Mouse (Mus musculus): ENCODE data around the gene Map10. TPM values are rescaled to one million over a fixed set of nuclear protein-coding genes. Genes with fewer than 3 reads are reported as not detected.

Map10 gene
- polyA plus RNA-seq, 1 experiment, result 1.8 TPM

DNA sequence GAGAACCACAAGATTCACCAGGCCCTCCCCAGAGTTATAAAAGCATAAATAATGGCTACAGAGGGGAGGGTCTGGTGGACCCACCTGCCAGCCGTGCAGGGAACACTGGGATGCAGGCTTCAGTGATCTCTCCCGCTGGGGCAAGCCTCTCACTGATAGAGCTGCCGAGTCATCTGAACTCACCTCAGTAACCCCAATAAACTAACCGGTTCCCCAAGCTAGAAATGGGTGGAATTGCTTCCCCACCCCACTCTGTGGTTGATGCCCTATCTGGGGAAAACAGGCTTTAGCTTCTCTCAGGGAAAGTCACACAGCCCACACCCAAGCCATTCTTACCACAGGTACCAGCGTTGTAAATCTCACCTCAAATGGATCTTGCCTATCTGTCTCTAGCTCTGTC lies 28.9 kb upstream of the Map10 start:
- no peak overlapping the region for H3K4me3 ChIP-seq (ENCODE audit: insufficient read depth, low read depth, low read length)
- no peak overlapping the region for H3K27ac ChIP-seq (ENCODE audit: insufficient read depth, low read depth, low read length)
- no peak for DNase-seq
- TF ChIP-seq CTCF (conservative IDR thresholded peaks at IDR 0.05; ENCODE audit: insufficient read depth, insufficient read length, low read depth, low read length), result no peak
- TF ChIP-seq POLR2A (IDR thresholded peaks at IDR 0.05; ENCODE audit: low read depth, low read length), result no peak
- no peaks in the 10 kb centered on the region for H3K36me3 ChIP-seq (ENCODE audit: control insufficient read depth, insufficient read depth, low read length)
- WGBS, result 61% methylated on average over 5 of the region's 5 CpGs
- H3K27me3 ChIP-seq (replicated peaks; ENCODE audit: control insufficient read depth, insufficient read depth, low read length), result no peaks in the 10 kb centered on the region
- H3K4me1 ChIP-seq (ENCODE audit: control insufficient read depth, insufficient read depth, low read length), result no peaks in the 10 kb centered on the region

- TF ChIP-seq POLR2A (IDR thresholded peaks at IDR 0.05; ENCODE audit: low read depth, low read length) (no peak), CTCF (conservative IDR thresholded peaks at IDR 0.05; ENCODE audit: insufficient read depth, insufficient read length, low read depth, low read length) (no peak)
- Histone ChIP-seq H3K36me3 (ENCODE audit: control insufficient read depth, insufficient read depth, low read length) (no peaks in the 10 kb centered on the region), H3K4me3 (ENCODE audit: insufficient read depth, low read depth, low read length) (no peak overlapping the region), H3K27ac (ENCODE audit: insufficient read depth, low read depth, low read length) (no peak overlapping the region), H3K4me1 (ENCODE audit: control insufficient read depth, insufficient read depth, low read length) (no peaks in the 10 kb centered on the region), H3K27me3 (replicated peaks; ENCODE audit: control insufficient read depth, insufficient read depth, low read length) (no peaks in the 10 kb centered on the region)
- 64% methylated on average over 6 of the region's 6 CpGs for WGBS
- DNase-seq, result no peak
Observed at GRCm38 (mm10) chr8:125641808-125642207, 27.8 kb upstream of the Map10 start.

DNA sequence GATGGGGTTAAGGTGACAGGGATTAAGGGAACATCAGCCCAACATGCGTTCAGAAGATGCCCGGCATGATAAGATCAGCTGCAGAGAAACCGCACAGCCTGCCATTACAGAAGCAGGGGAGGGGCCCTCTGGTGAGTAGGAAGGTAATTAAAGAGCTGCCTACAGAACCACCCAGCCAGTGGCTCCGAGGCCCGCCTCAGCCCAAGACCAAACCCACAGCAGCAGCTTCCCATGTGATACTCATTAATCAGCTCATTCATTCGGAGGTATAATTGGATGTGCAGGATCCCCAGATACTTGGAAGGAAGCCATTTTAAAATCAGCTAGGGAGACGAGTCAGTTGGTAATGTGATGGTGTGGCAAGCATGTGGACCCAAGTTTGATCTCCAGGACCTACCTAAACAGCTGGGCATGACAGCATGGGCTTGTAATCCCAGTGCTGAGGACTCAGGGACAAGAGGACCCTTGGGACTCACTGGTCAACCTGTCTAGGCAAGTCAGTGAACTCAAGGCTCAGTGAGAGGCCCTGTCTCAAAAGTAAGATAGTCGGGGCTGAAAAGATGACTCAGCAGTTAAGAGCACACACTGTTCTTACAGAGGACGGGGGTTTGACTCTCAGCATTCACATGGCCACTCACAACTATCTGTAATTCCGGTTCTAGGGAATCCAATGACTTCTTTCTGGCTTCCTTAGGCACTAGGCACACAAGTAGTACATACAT lies 23.7 kb upstream of the Map10 start:
- WGBS, result 79% methylated on average over 10 of the region's 10 CpGs
- no peaks in the 10 kb centered on the region for H3K4me1 ChIP-seq (ENCODE audit: control insufficient read depth, insufficient read depth, low read length)

DNA sequence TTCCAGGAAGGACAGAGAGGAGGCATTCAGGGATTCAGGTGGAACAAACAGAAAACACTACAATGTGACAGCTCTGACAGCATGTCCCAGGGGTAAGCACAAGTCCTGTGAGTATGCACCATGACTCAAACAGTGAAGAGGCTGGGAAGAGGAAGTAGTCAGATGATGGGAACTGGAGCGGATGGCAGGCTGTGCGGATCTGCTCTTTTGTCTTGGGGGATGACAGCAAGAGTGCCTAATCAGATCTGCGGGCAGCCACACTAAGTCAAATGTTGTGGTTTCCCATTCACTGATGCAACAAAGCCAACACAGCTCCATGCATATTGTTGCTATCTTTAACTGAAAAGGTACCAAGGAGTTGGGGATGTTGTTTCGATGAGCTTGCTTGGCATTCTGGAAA lies 20.2 kb upstream of the Map10 start:
- Histone ChIP-seq H3K4me1 (ENCODE audit: control insufficient read depth, insufficient read depth, low read length) (no peaks in the 10 kb centered on the region), H3K36me3 (ENCODE audit: control insufficient read depth, insufficient read depth, low read length) (no peaks in the 10 kb centered on the region), H3K27ac (ENCODE audit: insufficient read depth, low read depth, low read length) (no peak overlapping the region), H3K27me3 (replicated peaks; ENCODE audit: control insufficient read depth, insufficient read depth, low read length) (no peaks in the 10 kb centered on the region), H3K4me3 (ENCODE audit: insufficient read depth, low read depth, low read length) (no peak overlapping the region)
- DNase-seq, result no peak
- whole genome bisulfite sequencing, result 83% methylated on average over 4 of the region's 4 CpGs
- TF ChIP-seq CTCF (conservative IDR thresholded peaks at IDR 0.05; ENCODE audit: insufficient read depth, insufficient read length, low read depth, low read length), result no peak
- no peak for TF ChIP-seq POLR2A (IDR thresholded peaks at IDR 0.05; ENCODE audit: low read depth, low read length)

More for the DNA sequence above, 23.7 kb upstream of the Map10 start:
- H3K4me3 ChIP-seq (ENCODE audit: insufficient read depth, low read depth, low read length), result no peak overlapping the region
- H3K27ac ChIP-seq (ENCODE audit: insufficient read depth, low read depth, low read length), result no peak overlapping the region
- no peaks in the 10 kb centered on the region for H3K36me3 ChIP-seq (ENCODE audit: control insufficient read depth, insufficient read depth, low read length)
- TF ChIP-seq POLR2A (IDR thresholded peaks at IDR 0.05; ENCODE audit: low read depth, low read length) (no peak), CTCF (conservative IDR thresholded peaks at IDR 0.05; ENCODE audit: insufficient read depth, insufficient read length, low read depth, low read length) (no peak)
- DNase-seq, result no peak
- H3K27me3 ChIP-seq (replicated peaks; ENCODE audit: control insufficient read depth, insufficient read depth, low read length), result no peaks in the 10 kb centered on the region

DNA sequence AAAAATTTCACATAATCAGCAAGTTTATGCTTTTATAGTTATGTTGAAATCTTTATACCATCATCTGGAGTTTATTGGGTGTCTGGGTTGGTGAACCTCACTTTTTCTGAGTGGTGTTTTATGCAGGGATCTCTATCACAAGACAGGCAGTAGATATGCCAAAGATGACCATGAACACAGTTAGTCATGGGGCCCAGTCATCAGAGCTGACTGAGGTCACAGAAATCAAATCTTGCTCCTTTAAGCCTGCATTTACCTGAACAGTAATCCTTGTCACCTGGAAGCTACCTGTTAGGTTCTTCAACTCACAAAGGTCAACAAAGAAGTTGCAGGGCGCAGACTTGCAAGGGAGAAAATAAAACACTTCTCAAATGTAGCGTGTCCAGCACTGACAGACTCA lies 14.8 kb upstream of the Map10 start:
- no peak overlapping the region for H3K4me3 ChIP-seq (ENCODE audit: insufficient read depth, low read depth, low read length)
- H3K4me1 ChIP-seq (ENCODE audit: control insufficient read depth, insufficient read depth, low read length), result no peaks in the 10 kb centered on the region
- no peak for DNase-seq
- H3K27me3 ChIP-seq (replicated peaks; ENCODE audit: control insufficient read depth, insufficient read depth, low read length), result no peaks in the 10 kb centered on the region
- WGBS, result 90% methylated on average over 2 of the region's 2 CpGs
- TF ChIP-seq CTCF (conservative IDR thresholded peaks at IDR 0.05; ENCODE audit: insufficient read depth, insufficient read length, low read depth, low read length), result no peak
- no peak for TF ChIP-seq POLR2A (IDR thresholded peaks at IDR 0.05; ENCODE audit: low read depth, low read length)
- no peak overlapping the region for H3K27ac ChIP-seq (ENCODE audit: insufficient read depth, low read depth, low read length)
- no peaks in the 10 kb centered on the region for H3K36me3 ChIP-seq (ENCODE audit: control insufficient read depth, insufficient read depth, low read length)

- Histone ChIP-seq H3K36me3 (ENCODE audit: control insufficient read depth, insufficient read depth, low read length) (no peaks in the 10 kb centered on the region), H3K4me3 (ENCODE audit: insufficient read depth, low read depth, low read length) (no peak overlapping the region), H3K27me3 (replicated peaks; ENCODE audit: control insufficient read depth, insufficient read depth, low read length) (no peaks in the 10 kb centered on the region), H3K4me1 (ENCODE audit: control insufficient read depth, insufficient read depth, low read length) (no peaks in the 10 kb centered on the region), H3K27ac (ENCODE audit: insufficient read depth, low read depth, low read length) (no peak overlapping the region)
- no peak for TF ChIP-seq CTCF (conservative IDR thresholded peaks at IDR 0.05; ENCODE audit: insufficient read depth, insufficient read length, low read depth, low read length)
- no peak for TF ChIP-seq POLR2A (IDR thresholded peaks at IDR 0.05; ENCODE audit: low read depth, low read length)
- DNase-seq, result no peak
- WGBS, result 76% methylated on average over 5 of the region's 5 CpGs
Observed at GRCm38 (mm10) chr8:125658508-125658907, 11.1 kb upstream of the Map10 start.

DNA sequence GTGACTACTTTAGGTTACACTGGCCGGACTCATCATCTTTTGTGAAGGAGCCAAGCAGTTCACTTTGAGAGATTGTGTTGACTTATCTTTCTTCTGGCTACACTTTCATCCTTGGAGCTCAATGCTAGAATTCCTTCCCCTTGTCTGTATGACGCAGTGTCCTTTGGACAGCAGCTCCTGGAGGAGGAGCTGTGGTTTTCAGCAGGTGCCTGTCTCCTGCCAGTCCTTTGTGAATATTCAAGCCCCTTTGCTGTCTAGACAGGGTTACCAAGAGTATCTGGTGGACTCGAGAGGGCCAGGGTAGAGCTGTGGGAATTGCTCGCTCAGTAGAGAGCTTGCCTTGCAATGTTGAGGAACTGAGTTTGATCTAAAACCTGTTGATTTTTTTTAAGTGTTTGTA lies 10.7 kb upstream of the Map10 start:
- H3K4me3 ChIP-seq (ENCODE audit: insufficient read depth, low read depth, low read length), result no peak overlapping the region
- no peaks in the 10 kb centered on the region for H3K36me3 ChIP-seq (ENCODE audit: control insufficient read depth, insufficient read depth, low read length)
- no peaks in the 10 kb centered on the region for H3K4me1 ChIP-seq (ENCODE audit: control insufficient read depth, insufficient read depth, low read length)
- no peak for TF ChIP-seq CTCF (conservative IDR thresholded peaks at IDR 0.05; ENCODE audit: insufficient read depth, insufficient read length, low read depth, low read length)
- TF ChIP-seq POLR2A (IDR thresholded peaks at IDR 0.05; ENCODE audit: low read depth, low read length), result no peak
- WGBS, result 66% methylated on average over 4 of the region's 4 CpGs
- H3K27ac ChIP-seq (ENCODE audit: insufficient read depth, low read depth, low read length), result no peak overlapping the region
- no peak for DNase-seq
- H3K27me3 ChIP-seq (replicated peaks; ENCODE audit: control insufficient read depth, insufficient read depth, low read length), result no peaks in the 10 kb centered on the region

All from kidney, adult 2 months (tissue).